Mouse (Mus musculus) spleen, adult 12 weeks (tissue): ENCODE results near the gene Ptk7.

Experiments
- DNase-seq: peaks from one replicate; pipeline ENCODE4 v3.0.0; 2022; ENCODE audit warnings: low spot score

Gene Ptk7

GRCm38 (mm10) chr17:46628791-46629684, at the start of gene Ptk7:
Ptk7 (minus strand) TSS chr17:46629504.
- DNase-seq, result no peak

- no peak for DNase-seq
Measured at GRCm38 (mm10) chr17:46678911-46679310, 49.6 kb upstream of the Ptk7 start.

DNA sequence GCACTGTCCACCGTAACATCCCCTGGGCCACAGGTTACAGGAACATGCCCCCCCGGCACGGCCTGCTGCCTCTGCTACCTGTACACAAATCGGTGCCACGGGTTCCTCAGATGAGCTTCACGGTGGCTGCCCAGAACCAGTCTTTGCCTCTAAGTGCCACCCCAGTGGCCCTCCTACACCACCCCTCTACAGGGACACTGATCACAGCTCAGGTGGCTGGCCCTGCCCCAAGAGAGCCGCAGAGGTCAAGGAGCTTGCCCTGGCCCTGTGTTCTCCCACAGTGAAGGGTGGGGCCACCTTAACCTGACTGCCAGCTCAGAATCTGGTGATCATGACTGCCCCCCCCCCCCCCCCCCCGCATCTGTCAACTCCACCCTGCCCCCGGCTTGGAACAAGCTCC, 49.1 kb upstream of the Ptk7 start, which contains the start of gene Mea1:
TSS of gene Mea1 (plus strand) at position 378 of the 400 bp plus-strand sequence.
- DNase-seq, result no peak

DNA sequence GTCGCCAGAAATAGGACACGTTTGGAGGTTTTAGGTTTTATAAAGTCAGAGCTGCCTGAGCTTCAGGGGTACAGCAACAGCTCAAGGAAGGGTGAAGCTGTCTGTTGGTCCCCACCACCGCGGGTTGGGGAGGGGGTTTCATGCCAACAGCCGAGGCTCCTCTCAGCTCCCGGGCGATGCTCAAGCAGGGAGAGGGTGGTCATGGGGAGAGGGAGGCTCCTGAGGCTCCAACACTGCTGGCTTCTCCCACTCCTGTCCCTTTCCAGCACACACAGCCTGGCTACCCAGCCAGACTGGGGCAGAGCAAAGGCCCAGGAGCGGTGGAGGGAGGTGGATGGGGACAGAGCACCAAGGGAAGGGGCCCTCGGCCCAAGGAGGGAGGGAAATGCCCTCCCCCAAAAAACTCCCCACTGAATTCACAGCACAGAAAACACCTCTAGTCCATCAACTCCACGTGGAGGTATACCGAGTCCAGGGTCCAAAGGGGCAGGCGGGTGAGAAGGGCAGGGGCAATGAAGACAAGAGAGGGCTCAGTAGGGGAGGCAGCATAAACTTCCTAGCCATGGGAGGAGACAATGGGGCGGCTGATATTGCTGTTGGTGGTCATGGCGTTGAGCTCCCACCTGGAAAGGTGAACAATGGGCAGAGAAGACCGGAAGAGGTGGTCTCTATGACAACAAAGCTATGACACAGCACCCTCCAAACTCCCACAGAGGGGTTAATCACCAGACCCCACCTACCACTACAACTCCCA, 45.4 kb upstream of the Ptk7 start:
- no peak for DNase-seq

- DNase-seq, result peak; percentile 79
Measured at GRCm38 (mm10) chr17:46673850-46674529, 44.7 kb upstream of the Ptk7 start, which contains the start of gene Rrp36. Rrp36 (minus strand) TSS chr17:46674352.

- no peak for DNase-seq
Measured at GRCm38 (mm10) chr17:46669911-46670310, 40.6 kb upstream of the Ptk7 start.

GRCm38 (mm10) chr17:46667712-46668111, 38.4 kb upstream of the Ptk7 start:
- no peak for DNase-seq

DNA sequence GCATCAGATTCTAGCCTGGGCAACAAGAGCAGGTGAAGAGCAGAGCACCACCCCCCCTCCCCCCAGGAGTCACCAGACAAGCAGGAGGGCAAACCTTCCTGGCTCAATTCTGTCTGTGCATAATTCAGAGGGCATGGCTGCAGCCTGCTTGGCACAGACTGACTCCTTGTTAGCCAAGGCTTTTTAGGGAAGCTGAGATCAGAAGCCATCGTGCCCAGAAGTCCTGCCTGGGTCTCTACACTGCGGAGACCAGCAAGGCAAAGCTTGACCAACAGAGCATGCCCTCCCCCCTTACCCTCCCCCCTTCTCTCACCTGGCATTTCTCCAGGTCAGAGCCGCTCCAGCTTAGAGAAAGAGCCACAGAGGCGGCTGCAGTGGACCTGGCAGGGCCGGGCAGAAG, 33.4 kb upstream of the Ptk7 start:
- DNase-seq, result no peak

DNA sequence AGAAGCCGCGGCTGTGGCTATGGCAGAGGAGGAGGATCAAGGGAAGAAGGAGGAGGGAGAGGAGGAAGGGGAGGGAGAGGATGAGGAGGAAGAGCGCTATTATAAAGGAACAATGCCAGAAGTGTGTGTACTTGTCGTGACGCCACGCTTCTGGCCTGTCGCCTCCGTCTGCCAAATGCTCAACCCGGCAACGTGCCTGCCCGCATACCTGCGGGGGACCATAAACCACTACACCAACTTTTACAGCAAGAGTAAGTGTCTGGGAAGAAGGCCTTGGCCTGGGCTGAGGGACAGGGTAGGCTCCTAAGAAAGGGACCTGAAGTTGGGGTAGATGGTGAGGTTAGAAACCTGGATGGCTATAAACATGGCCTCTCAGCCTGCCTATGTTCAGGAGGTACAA, 32.7 kb upstream of the Ptk7 start:
- DNase-seq, result no peak

GRCm38 (mm10) chr17:46661351-46661750, 32.0 kb upstream of the Ptk7 start:
- no peak for DNase-seq

- no peak for DNase-seq
Measured at GRCm38 (mm10) chr17:46656054-46656453, 26.8 kb upstream of the Ptk7 start.

- no peak for DNase-seq
Measured at GRCm38 (mm10) chr17:46651755-46652547, 22.6 kb upstream of the Ptk7 start.

DNA sequence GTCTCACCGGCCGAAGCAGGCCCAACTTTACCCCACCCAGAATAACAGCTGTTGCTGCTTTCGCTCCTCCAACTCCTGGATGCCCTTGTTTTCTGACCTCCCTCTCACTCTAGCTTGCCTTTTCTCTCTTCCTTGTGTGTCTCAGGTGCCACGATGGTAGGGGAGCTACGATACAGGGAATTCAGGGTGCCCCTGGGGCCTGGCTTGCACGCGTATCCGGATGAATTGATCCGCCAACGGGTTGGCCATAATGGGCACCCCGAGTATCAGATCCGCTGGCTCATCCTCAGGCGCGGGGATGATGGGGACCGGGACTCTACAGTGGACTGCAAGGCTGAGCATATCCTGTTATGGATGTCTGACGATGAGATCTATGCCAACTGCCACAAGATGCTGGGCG, 22.0 kb upstream of the Ptk7 start:
- no peak for DNase-seq

- peak; percentile 53 for DNase-seq
Measured at GRCm38 (mm10) chr17:46650232-46651031, 21.1 kb upstream of the Ptk7 start, which contains the start of gene Cul7. Cul7 (plus strand) TSS chr17:46650337.

- DNase-seq, result no peak
Measured at GRCm38 (mm10) chr17:46649811-46650210, 20.5 kb upstream of the Ptk7 start.

DNA sequence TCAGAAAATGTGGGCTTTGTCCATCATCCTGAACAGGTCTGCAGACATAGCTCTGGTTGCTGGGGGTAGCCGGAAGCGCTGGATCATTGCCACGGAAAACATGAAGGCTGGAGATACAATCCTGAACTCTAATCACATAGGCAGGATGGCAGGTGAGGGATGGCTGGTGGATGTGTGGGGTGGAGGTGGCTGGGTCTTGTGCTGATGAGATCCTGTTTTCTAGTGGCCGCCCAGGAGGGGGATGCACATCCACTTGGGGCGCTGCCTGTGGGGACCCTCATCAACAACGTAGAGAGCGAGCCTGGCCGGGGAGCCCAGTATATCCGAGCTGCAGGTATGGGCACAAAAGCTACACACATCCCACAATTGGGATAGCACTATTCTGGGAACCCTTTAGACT, 19.1 kb upstream of the Ptk7 start:
- no peak for DNase-seq

DNA sequence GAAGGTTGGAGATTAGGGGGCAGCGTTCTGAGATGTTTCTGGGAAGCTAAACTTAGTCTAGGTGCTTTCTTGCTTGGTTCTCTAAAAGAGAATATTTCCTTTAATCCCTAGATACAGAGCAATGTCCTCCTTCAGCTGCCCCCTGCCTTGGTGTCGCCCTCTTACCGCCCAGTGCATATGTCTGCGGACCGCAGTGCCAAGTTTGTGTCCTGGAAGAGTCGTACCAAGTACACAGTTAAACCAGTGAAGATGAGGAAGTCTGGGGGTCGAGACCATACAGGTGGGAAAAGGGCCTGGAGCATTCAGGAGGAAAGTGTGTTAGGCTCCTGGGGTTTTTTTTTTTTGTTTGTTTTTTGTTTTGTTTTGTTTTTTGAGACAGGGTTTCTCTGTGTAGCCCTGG, 18.0 kb upstream of the Ptk7 start:
- no peak for DNase-seq

- DNase-seq, result no peak
Measured at GRCm38 (mm10) chr17:46646322-46646662, 17.0 kb upstream of the Ptk7 start.

- peak; percentile 97 for DNase-seq
Measured at GRCm38 (mm10) chr17:46645561-46646321, 16.4 kb upstream of the Ptk7 start, which contains the start of the genes Klc4 and Mrpl2. Klc4 (minus strand) TSS chr17:46646022. Mrpl2 (plus strand) TSS chr17:46646229.

- DNase-seq, result no peak
Measured at GRCm38 (mm10) chr17:46644916-46645475, 15.7 kb upstream of the Ptk7 start.
